Mouse (Mus musculus) ES-Bruce4 (cell line): ENCODE measurements around the gene Canx. TPM values are rescaled to one million over a fixed set of nuclear protein-coding genes. Genes with fewer than 3 reads are reported as not detected.
"Not testable (repeated sequence)": the region's sequence is repeated elsewhere in the genome, so short reads cannot be mapped to it uniquely, and the experiment has no call there.

ENCODE experiments used
- H3K27ac ChIP-seq: 2 replicates; pipeline ENCODE4 v1.5.1; 2012; ENCODE audit warnings: low read length, inconsistent platforms; ENCODE audit not compliant: insufficient read depth
- H3K27me3 ChIP-seq: 2 replicates; pipeline ENCODE4 v1.6.1; 2012; ENCODE audit warnings: mild to moderate bottlenecking, low read length, inconsistent platforms; ENCODE audit not compliant: control insufficient read depth, poor library complexity, insufficient read depth, severe bottlenecking
- H3K36me3 ChIP-seq: 2 replicates; pipeline ENCODE4 v1.6.1; 2012; ENCODE audit warnings: inconsistent platforms, mild to moderate bottlenecking, low read length, moderate library complexity; ENCODE audit not compliant: control insufficient read depth, poor library complexity, insufficient read depth, severe bottlenecking
- H3K4me1 ChIP-seq: one replicate; pipeline ENCODE4 v1.8.1; 2011; ENCODE audit warnings: low read length; ENCODE audit not compliant: control insufficient read depth, insufficient read depth
- H3K4me3 ChIP-seq: 2 replicates; pipeline ENCODE4 v1.5.1; 2011; ENCODE audit warnings: low read depth, mild to moderate bottlenecking, low read length
- H3K9ac ChIP-seq: 2 replicates; pipeline ENCODE4 v1.6.1; 2012; ENCODE audit warnings: low read depth, mild to moderate bottlenecking, inconsistent platforms; ENCODE audit not compliant: poor library complexity, severe bottlenecking
- H3K9me3 ChIP-seq: replicated peaks from 2 replicates; pipeline ENCODE4 v1.6.1; 2012; ENCODE audit warnings: mild to moderate bottlenecking, low read length, inconsistent platforms; ENCODE audit not compliant: control insufficient read depth, poor library complexity, insufficient read depth, severe bottlenecking
- CTCF ChIP-seq: IDR thresholded peaks from one replicate; pipeline ENCODE4 v1.8.1; 2011; ENCODE audit warnings: low read depth, low read length
- EP300 ChIP-seq: IDR thresholded peaks from 2 replicates; pipeline ENCODE4 v1.6.1; 2011; ENCODE audit warnings: low read depth, low read length; ENCODE audit not compliant: insufficient read depth
- POLR2A ChIP-seq: IDR thresholded peaks from one replicate; pipeline ENCODE4 v1.8.1; 2011; ENCODE audit warnings: low read length; ENCODE audit not compliant: insufficient read depth
- polyA plus RNA-seq: library from polyadenylated mRNA; stranded (reverse); fragments of >200 nt; gene quantifications from 2 replicates; pipeline ENCODE4 v1.2.4, GENCODE M21; 2011; ENCODE audit warnings: low read depth; ENCODE audit not compliant: missing spikeins, insufficient read depth, insufficient read length

Gene Canx
- polyA plus RNA-seq, 1 experiment, result 681 TPM

DNA sequence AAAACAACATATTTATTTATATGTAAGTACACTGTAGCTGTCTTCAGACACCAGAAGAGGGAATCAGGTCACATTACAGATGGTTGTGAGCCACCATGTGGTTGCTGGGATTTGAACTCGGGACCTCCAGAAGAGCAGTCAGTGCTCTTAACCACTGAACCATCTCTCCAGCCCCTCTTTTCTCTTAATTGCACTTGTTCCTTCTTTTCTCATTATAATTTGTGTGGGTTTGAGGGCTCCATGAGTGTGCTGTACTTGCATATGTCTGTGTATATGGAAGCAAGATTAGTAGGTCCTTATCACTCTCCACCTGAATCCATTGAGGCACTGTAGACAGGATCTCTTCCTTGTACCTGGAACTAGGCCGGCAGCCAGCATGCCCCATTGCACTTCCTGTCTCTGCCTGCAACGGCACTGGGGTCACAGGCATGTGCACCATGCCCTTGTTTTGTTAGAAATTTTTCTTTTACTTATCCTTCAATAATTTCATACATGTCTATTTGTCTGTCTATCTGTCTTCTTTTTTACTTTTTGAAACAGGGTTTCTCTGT is 2.7 kb upstream of the Canx start:
- TF ChIP-seq CTCF (no peak), EP300 (no peak), POLR2A (no peak)
- H3K9me3 ChIP-seq, result no peaks in the 10 kb centered on the region
- peaks cover 10% of the 10 kb centered on the region; the same call in 1 of the 2 replicates for H3K36me3 ChIP-seq
- H3K4me1 ChIP-seq, result no peaks in the 10 kb centered on the region
- H3K4me3 ChIP-seq, result no peak overlapping the region
- no peaks in the 10 kb centered on the region for H3K27me3 ChIP-seq
- H3K27ac ChIP-seq, result no peak overlapping the region
- no peak overlapping the region for H3K9ac ChIP-seq

DNA sequence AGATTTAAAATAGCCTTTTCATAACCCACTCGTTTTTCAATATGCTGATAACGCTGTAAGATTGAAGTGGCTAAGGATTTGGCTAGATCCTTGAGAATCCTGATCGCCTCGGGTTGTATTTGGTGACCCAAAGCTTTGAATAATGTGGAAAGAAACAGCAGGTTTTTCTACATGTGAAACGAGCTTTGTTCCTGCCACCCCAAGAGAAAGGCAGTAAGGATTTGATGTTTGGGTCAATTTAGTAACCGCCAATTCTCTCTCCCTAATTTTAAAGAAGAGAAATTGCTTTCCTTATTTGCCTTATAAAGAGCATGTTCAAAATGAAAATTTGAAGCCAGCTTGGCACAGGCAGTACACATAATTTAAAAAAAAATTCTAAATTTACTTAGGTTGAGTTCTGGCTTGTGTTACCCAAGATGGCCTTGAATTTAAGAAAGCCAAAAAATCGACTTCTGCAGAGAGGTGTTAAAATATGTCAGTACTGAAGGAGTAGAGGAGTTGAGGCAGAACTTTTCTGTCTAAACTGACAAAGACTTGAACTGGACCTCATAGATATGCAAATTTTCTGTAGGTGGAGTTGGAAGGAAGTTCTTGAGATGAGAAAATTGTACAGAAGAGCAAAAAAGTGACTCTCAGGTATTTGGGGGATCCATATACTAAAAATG is 961 bp upstream of the Canx start:
- H3K9ac ChIP-seq, result peak overlapping the region; percentile 71
- peak overlapping the region; percentile 14 for H3K27ac ChIP-seq
- TF ChIP-seq POLR2A (no peak), CTCF (no peak), EP300 (no peak)
- no peaks in the 10 kb centered on the region for H3K9me3 ChIP-seq
- H3K4me1 ChIP-seq, result no peaks in the 10 kb centered on the region
- H3K27me3 ChIP-seq, result no peaks in the 10 kb centered on the region
- H3K4me3 ChIP-seq, result peak overlapping the region; percentile 66
- peaks cover 23% of the 10 kb centered on the region for H3K36me3 ChIP-seq

GRCm38 (mm10) chr11:50324751-50325471 is 562 bp downstream of the Canx start:
- H3K36me3 ChIP-seq, result peaks cover 31% of the 10 kb centered on the region
- no peaks in the 10 kb centered on the region for H3K27me3 ChIP-seq
- peak overlapping the region; percentile 77 for H3K4me3 ChIP-seq
- H3K27ac ChIP-seq, result peak overlapping the region; percentile 80; the same call in 1 of the 2 replicates
- peak overlapping the region; percentile 89 for H3K9ac ChIP-seq
- TF ChIP-seq POLR2A (no peak), CTCF (no peak), EP300 (no peak)
- H3K9me3 ChIP-seq, result no peaks in the 10 kb centered on the region
- no peaks in the 10 kb centered on the region for H3K4me1 ChIP-seq

GRCm38 (mm10) chr11:50323843-50324242 is 1.6 kb downstream of the Canx start:
- peak overlapping the region; percentile 56 for H3K4me3 ChIP-seq
- H3K27ac ChIP-seq, result no peak overlapping the region
- no peaks in the 10 kb centered on the region for H3K9me3 ChIP-seq
- TF ChIP-seq CTCF (no peak), POLR2A (no peak), EP300 (no peak)
- H3K9ac ChIP-seq, result peak overlapping the region; percentile 89
- no peaks in the 10 kb centered on the region for H3K27me3 ChIP-seq
- H3K4me1 ChIP-seq, result no peaks in the 10 kb centered on the region
- H3K36me3 ChIP-seq, result peaks cover 41% of the 10 kb centered on the region

DNA sequence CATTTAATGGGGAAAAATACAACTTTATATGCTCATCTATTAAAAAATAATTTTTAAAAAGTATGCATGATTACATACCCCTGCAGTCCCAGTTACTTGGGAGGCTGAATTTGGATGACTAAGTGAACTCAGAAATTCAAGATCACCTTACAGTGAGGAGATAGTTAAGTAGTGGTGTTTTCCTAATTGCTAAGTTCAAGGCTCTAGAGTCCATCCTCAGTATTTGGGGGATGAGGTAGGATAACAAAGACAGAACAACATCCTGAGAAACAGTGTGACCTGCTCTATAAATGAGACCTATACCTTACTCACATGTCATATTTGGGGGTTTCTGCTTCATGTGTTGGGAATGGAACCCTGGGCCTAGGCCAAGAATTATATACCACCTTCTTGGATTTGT is 3.1 kb downstream of the Canx start:
- Histone ChIP-seq H3K4me3 (no peak overlapping the region), H3K27ac (no peak overlapping the region), H3K4me1 (no peaks in the 10 kb centered on the region), H3K9ac (peak overlapping the region; percentile 89; the same call in 1 of the 2 replicates), H3K9me3 (no peaks in the 10 kb centered on the region), H3K36me3 (peaks cover 45% of the 10 kb centered on the region), H3K27me3 (no peaks in the 10 kb centered on the region)
- no peak for TF ChIP-seq EP300
- no peak for TF ChIP-seq POLR2A
- TF ChIP-seq CTCF, result no peak

- no peak overlapping the region for H3K27ac ChIP-seq
- no peak overlapping the region for H3K4me3 ChIP-seq
- H3K36me3 ChIP-seq, result peaks cover 43% of the 10 kb centered on the region
- H3K27me3 ChIP-seq, result no peaks in the 10 kb centered on the region
- no peaks in the 10 kb centered on the region for H3K9me3 ChIP-seq
- H3K9ac ChIP-seq, result no peak overlapping the region
- TF ChIP-seq POLR2A (no peak), CTCF (no peak), EP300 (no peak)
- H3K4me1 ChIP-seq, result no peaks in the 10 kb centered on the region
These were observed 4.2 kb downstream of the Canx start for GRCm38 (mm10) chr11:50321239-50321638.

GRCm38 (mm10) chr11:50319343-50319742 is 6.1 kb downstream of the Canx start:
- H3K9me3 ChIP-seq, H3K9ac ChIP-seq, H3K4me3 ChIP-seq, H3K4me1 ChIP-seq, H3K27ac ChIP-seq, H3K27me3 ChIP-seq: not testable (repeated sequence)
- H3K36me3 ChIP-seq, result peaks cover 44% of the 10 kb centered on the region
